Mouse (Mus musculus) embryonic facial prominence, embryonic 12.5 days (tissue): Measurements from ENCODE around the gene Btn2a2. TPM values are rescaled to one million over a fixed set of nuclear protein-coding genes. Genes with fewer than 3 reads are reported as not detected.
A peak's percentile ranks its signal among the peaks of the same experiment; 100 is the strongest.

Source experiments
- ATAC-seq: fragments of 200-750 bp; cut with Nextera tagmentation; 2 replicates; pipeline ENCODE4 v1.8.0; 2017; ENCODE audit not compliant: insufficient number of reproducible peaks, insufficient read depth, low FRiP score, low TSS enrichment
- H3K27ac ChIP-seq: fragments of 300-500 bp; sonication (generic); 2 replicates; pipeline ENCODE4 v1.5.1; 2016; ENCODE audit warnings: mild to moderate bottlenecking
- H3K27me3 ChIP-seq: fragments of 300-500 bp; sonication (generic); 2 replicates; pipeline ENCODE4 v1.6.1; 2016; ENCODE audit warnings: mild to moderate bottlenecking, moderate library complexity
- H3K36me3 ChIP-seq: fragments of 300-500 bp; sonication (generic); 2 replicates; pipeline ENCODE4 v1.6.1; 2016; ENCODE audit warnings: mild to moderate bottlenecking
- H3K4me1 ChIP-seq: fragments of 300-500 bp; sonication (generic); 2 replicates; pipeline ENCODE4 v1.6.1; 2016
- H3K4me2 ChIP-seq: fragments of 300-500 bp; sonication (generic); replicated peaks from 2 replicates; pipeline ENCODE4 v1.6.1; 2016; ENCODE audit warnings: mild to moderate bottlenecking, moderate library complexity
- H3K4me3 ChIP-seq: fragments of 300-500 bp; sonication (generic); 2 replicates; pipeline ENCODE4 v1.5.1; 2016; ENCODE audit warnings: mild to moderate bottlenecking
- H3K9ac ChIP-seq: fragments of 300-500 bp; sonication (generic); 2 replicates; pipeline ENCODE4 v1.6.1; 2016; ENCODE audit warnings: mild to moderate bottlenecking, moderate library complexity
- H3K9me3 ChIP-seq: fragments of 300-500 bp; sonication (generic); 2 replicates; pipeline ENCODE4 v1.6.1; 2016; ENCODE audit warnings: mild to moderate bottlenecking, moderate library complexity
- WGBS: fragments of 180-500 bp; shearing (Covaris S2); methylation state at CpG from one replicate; pipeline ENCODE4 v1.1.7; 2016; 5-methylcytosine and 5-hydroxymethylcytosine counted together
- polyA plus RNA-seq: library from polyadenylated mRNA; unstranded; fragments of >200 nt; fragmentation: Nextera tagmentation; extraction: Ambion mirVana; gene quantifications from 2 replicates; pipeline ENCODE4 v1.2.1, GENCODE M21; 2016

Btn2a2 gene
- polyA plus RNA-seq, 1 experiment from 2014 or later: 1.6 TPM

DNA sequence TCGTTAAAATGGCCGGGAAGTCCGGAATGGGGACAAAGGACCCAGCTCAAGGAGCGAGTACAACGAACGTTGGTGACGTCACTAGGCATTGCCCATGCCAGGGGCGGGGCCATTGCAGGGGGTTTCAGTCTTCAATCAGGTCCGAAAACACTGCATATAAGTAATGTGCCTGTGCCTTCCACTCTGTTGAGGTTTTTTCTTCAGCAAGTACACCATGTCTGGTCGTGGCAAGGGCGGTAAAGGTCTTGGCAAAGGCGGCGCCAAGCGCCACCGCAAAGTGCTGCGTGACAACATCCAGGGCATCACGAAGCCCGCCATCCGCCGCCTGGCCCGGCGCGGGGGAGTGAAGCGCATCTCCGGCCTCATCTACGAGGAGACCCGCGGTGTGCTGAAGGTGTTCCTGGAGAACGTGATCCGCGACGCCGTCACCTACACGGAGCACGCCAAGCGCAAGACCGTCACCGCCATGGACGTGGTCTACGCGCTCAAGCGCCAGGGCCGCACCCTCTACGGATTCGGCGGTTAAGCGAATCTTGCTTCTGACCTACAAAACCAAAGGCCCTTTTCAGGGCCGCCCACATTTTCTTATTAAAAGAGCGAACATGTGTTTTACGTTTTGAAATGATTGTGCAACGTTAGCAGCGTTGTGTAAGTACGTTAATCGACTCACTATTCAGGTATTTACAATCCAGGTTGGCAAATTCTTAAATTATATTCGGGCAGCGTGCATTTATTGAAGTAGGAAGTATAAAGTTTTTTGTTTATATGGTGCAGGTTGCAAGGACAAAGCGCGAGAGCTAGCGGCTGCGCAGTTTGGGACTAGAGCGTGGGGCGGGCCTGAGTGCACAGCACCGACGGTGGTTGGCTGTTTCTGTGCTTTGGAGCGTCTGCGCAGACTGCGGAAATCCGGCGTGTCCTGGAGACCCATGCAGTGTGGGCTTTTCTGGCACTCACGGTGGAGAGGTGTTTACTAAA is 42.5 kb upstream of the Btn2a2 start, which contains the start of gene Hist1h4h:
TSS of gene Hist1h4h (plus strand) at position 150 of the 975 bp plus-strand sequence.
- H3K9me3 ChIP-seq: no peaks in the 10 kb centered on the region
- H3K36me3 ChIP-seq: no peaks in the 10 kb centered on the region
- H3K4me3 ChIP-seq: peak within 1 kb of the TSS; percentile 55
- H3K4me2 ChIP-seq: peak within 1 kb of the TSS; percentile 54
- ATAC-seq: peak; percentile 82
- H3K27ac ChIP-seq: peak within 1 kb of the TSS; percentile 95
- peaks cover 22% of the 10 kb centered on the region for H3K4me1 ChIP-seq
- H3K27me3 ChIP-seq: no peaks in the 10 kb centered on the region
- under 1% methylated on average over 62 of the region's 70 CpGs for WGBS
- peak within 1 kb of the TSS; percentile 69 for H3K9ac ChIP-seq

DNA sequence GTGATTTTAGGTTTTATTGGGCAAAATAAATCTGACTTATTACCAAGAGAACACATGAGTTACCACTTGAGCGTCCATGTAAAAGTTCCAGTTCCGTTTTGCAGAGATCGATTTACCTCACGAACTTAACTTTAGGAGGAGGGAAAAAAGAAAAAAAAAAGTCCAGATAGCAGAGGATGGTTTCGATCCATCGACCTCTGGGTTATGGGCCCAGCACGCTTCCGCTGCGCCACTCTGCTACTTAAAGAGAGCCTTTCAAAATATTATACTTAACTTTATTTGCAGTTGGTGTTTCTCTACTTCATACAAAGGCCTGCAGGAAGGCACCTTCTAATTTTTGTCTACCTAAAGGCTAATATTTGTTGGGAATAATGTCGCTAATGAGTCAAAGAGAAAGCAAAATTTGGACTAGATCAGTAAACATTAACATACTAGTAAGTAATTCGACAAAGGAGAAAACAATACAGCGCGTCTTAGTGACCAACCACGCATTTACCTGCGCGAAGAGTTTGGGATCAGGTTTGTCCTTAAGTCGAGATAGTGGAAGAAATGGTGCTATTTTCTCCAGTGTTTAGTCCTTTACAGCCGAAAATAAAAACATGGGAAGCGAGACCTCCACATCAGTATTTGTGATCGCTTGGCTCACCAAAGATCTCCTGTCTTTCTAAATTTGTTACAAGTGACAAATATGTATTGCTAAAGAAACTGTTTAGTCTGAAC is 41.7 kb upstream of the Btn2a2 start:
- under 1% methylated on average over 20 of the region's 20 CpGs for WGBS
- H3K9ac ChIP-seq: peak overlapping the region; percentile 54
- no peak for ATAC-seq
- H3K9me3 ChIP-seq: no peaks in the 10 kb centered on the region
- peak overlapping the region; percentile 54 for H3K4me2 ChIP-seq
- peak overlapping the region; percentile 95 for H3K27ac ChIP-seq
- H3K36me3 ChIP-seq: no peaks in the 10 kb centered on the region
- peak overlapping the region; percentile 55 for H3K4me3 ChIP-seq
- peaks cover 20% of the 10 kb centered on the region; the same call in 1 of the 2 replicates for H3K4me1 ChIP-seq
- no peaks in the 10 kb centered on the region for H3K27me3 ChIP-seq

DNA sequence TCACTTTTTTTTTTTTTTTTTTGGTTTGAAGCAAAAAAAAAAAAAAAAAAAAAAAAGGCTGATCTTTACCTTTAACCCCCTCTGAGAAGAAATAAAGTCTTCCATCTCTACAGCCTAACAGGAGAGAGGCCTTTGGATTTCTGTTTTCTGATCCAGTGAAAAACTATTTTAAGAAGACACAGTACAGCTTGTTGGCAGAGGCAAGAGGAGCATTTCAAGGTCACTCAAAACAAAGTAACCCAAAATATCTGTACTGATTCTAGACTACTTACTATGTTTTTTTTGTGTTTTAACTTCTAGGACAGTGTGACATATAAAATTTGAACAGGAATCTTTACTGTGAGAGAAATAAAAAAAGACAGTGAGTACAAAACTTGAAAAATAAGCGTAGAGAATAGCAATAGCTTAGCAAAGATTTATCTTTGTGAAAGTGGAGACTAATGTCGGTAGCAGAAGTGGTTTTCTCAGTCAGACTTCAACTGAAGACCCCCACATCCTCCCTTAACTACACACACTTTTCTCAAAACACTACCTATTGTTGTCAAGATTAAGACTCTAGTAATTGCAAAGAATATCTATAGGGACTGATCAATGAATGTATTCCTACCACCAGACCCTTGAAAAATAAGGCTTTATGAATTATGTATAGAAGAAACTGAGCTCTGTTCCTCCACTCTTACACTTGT is 41.0 kb upstream of the Btn2a2 start:
- H3K27me3 ChIP-seq: no peaks in the 10 kb centered on the region
- peak overlapping the region; percentile 95 for H3K27ac ChIP-seq
- WGBS: 31% methylated on average over 2 of the region's 2 CpGs
- no peaks in the 10 kb centered on the region for H3K9me3 ChIP-seq
- ATAC-seq: no peak
- H3K4me2 ChIP-seq: peak overlapping the region; percentile 54
- peak overlapping the region; percentile 54 for H3K9ac ChIP-seq
- peak overlapping the region; percentile 55 for H3K4me3 ChIP-seq
- H3K4me1 ChIP-seq: peaks cover 20% of the 10 kb centered on the region; the same call in 1 of the 2 replicates
- H3K36me3 ChIP-seq: no peaks in the 10 kb centered on the region

DNA sequence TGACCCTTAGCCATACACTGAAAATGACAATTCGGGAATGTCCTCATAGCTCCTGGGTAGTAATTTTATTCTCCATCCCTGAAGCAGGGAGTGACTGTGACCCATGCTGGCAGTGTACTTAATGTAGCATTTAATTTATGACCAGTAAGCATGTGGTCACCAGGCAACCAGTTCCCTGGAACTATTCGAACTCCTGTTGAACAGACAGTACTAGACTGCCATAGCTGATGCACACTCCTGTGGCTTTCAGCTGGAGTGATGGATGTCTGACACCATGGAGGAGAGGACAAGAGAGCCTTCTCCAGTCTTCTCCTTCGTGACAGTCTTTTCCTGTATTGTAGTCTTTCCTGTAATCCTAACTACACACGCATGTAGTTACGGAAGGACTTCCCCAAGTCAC is 40.3 kb upstream of the Btn2a2 start:
- no peaks in the 10 kb centered on the region for H3K36me3 ChIP-seq
- H3K4me1 ChIP-seq: peaks cover 20% of the 10 kb centered on the region; the same call in 1 of the 2 replicates
- H3K9ac ChIP-seq: no peak overlapping the region
- H3K27me3 ChIP-seq: no peaks in the 10 kb centered on the region
- no peaks in the 10 kb centered on the region for H3K9me3 ChIP-seq
- H3K4me2 ChIP-seq: peak overlapping the region; percentile 29
- H3K4me3 ChIP-seq: no peak overlapping the region
- 81% methylated on average over 5 of the region's 5 CpGs for WGBS
- no peak overlapping the region for H3K27ac ChIP-seq
- ATAC-seq: no peak

DNA sequence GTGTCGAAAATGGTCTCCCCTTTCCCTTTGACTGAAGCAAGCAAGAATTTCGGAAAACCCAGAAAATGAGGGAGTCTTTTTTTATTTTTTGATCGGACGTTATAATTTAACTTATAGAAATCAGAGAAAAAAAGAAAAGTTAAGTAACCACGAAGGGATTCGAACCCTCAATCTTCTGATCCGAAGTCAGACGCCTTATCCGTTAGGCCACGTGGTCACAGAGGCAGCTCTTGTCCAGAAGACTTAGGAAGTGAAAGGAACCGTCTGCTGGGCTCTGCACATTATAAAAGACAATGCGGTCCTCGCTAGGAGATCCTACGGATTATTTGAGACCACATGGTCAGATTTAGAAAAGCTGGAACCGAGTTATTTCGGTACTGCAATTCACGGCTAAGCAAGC is 37.7 kb upstream of the Btn2a2 start:
- Histone ChIP-seq H3K27ac (peak overlapping the region; percentile 74), H3K9me3 (no peaks in the 10 kb centered on the region), H3K4me3 (peak overlapping the region; percentile 39), H3K9ac (no peak overlapping the region), H3K27me3 (no peaks in the 10 kb centered on the region), H3K36me3 (no peaks in the 10 kb centered on the region), H3K4me1 (peaks cover 10% of the 10 kb centered on the region; the same call in 1 of the 2 replicates), H3K4me2 (peak overlapping the region; percentile 45)
- under 1% methylated on average over 17 of the region's 17 CpGs for WGBS
- ATAC-seq: no peak

DNA sequence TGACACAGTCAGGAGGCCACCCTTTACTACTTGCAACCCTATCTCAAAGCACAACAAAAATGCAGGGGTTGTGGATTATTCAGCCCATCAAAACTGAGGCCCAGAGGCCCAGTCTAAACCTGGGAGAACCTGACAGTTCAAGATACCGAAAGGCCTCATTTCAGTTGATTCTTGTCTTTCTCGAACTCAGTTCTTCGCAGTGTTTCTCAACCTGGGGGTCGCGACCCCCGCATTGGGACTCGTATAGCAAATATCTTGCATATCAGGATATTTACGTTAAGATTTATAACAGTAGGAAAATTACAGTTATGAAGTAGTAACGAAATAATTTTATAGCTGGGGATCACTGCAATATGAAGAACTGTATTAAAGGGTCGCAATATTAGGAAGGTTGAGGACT is 37.2 kb upstream of the Btn2a2 start:
- Histone ChIP-seq H3K36me3 (no peaks in the 10 kb centered on the region), H3K4me3 (peak overlapping the region; percentile 39), H3K4me1 (peaks cover 10% of the 10 kb centered on the region; the same call in 1 of the 2 replicates), H3K27me3 (no peaks in the 10 kb centered on the region), H3K27ac (no peak overlapping the region), H3K9ac (no peak overlapping the region), H3K9me3 (no peaks in the 10 kb centered on the region), H3K4me2 (peak overlapping the region; percentile 45)
- ATAC-seq: no peak
- under 1% methylated on average over 10 of the region's 10 CpGs for WGBS

DNA sequence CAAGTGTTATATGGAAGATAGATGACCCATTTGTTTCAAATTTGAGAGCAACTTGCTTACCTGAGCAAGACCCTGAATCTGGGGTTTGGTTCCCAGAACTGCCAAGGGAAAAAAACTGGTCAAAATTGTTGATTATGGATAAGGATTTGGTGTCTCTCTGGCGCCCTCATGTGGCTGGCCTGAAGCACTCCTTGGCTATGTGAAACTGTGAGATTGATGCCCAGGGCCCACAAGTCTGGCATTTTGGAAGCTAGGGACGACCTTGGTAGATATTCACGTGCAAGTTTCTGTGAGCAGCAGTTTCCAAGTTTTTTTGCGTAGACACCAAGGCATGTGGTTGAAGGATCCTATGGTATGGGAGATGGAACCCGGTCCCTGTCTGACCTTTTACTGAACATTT is 36.0 kb upstream of the Btn2a2 start:
- no peak overlapping the region for H3K4me2 ChIP-seq
- no peak overlapping the region for H3K9ac ChIP-seq
- H3K36me3 ChIP-seq: no peaks in the 10 kb centered on the region
- no peak overlapping the region for H3K4me3 ChIP-seq
- peaks cover 10% of the 10 kb centered on the region; the same call in 1 of the 2 replicates for H3K4me1 ChIP-seq
- ATAC-seq: no peak
- no peaks in the 10 kb centered on the region for H3K9me3 ChIP-seq
- H3K27me3 ChIP-seq: no peaks in the 10 kb centered on the region
- no peak overlapping the region for H3K27ac ChIP-seq
- 8% methylated on average over 5 of the region's 5 CpGs for WGBS

DNA sequence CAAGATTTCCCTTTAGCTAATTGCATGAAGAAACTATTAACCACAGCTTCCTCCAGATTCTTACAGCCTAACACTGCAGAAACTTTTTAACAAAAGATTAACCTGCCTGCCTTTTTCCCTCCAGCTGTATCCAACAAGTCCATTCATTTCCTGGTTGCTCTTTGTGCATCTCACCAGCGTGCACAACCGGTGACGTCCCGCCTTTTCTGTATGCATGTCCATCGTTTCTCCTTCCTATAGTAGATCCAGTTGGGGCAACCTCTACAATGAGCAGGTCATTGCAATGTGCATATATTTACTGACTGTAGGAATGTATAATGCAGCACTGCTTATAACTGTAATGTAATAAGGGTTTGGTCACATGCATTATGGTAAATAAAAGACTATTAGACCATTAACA is 35.3 kb upstream of the Btn2a2 start:
- 55% methylated on average over 5 of the region's 5 CpGs for WGBS
- H3K4me1 ChIP-seq: peaks cover 8% of the 10 kb centered on the region; the same call in 1 of the 2 replicates
- no peaks in the 10 kb centered on the region for H3K27me3 ChIP-seq
- no peak overlapping the region for H3K4me3 ChIP-seq
- no peak overlapping the region for H3K27ac ChIP-seq
- no peak for ATAC-seq
- H3K9me3 ChIP-seq: no peaks in the 10 kb centered on the region
- H3K36me3 ChIP-seq: no peaks in the 10 kb centered on the region
- no peak overlapping the region for H3K9ac ChIP-seq
- no peak overlapping the region for H3K4me2 ChIP-seq

DNA sequence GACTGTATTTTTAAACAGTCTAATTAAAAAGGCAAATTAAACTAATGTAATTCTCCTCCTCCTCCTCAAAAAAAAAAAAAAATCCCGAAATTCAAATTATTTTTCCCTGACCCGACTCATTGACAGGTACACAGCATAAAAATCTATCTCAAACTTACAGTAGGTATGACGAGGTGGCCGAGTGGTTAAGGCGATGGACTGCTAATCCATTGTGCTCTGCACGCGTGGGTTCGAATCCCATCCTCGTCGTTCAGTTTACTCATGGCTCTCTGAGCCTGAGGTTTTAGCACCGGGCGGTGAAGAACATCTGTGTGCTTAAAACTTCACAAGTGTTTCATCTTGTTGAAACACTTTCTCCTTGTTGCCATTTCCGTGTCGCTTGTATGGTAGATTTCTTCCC is 33.0 kb upstream of the Btn2a2 start:
- H3K9me3 ChIP-seq: no peaks in the 10 kb centered on the region
- peak overlapping the region; percentile 15; the same call in 1 of the 2 replicates for H3K4me2 ChIP-seq
- ATAC-seq: no peak
- no peaks in the 10 kb centered on the region for H3K4me1 ChIP-seq
- no peak overlapping the region for H3K9ac ChIP-seq
- 1% methylated on average over 14 of the region's 14 CpGs for WGBS
- H3K27ac ChIP-seq: no peak overlapping the region
- no peaks in the 10 kb centered on the region for H3K36me3 ChIP-seq
- no peaks in the 10 kb centered on the region for H3K27me3 ChIP-seq
- 0 out of 2 replicates have a peak overlapping the region, but pooled peaks have one; percentile 5 for H3K4me3 ChIP-seq

DNA sequence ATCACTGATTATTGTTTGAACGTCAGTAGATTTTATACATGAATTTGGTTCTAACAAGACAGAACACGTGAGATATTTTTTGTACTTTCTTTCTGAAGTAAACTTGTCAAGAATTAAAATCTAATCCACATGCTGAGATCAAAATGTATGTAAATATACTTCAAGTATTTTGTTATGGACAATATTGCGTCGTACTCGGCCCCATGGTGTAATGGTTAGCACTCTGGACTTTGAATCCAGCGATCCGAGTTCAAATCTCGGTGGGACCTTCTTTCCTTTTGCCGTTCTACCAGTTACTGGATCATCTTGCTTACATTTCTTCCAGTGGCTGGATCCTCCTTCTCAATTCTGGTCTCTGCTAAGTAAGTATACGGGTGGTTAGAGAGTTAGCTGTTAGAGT is 30.8 kb upstream of the Btn2a2 start:
- H3K4me1 ChIP-seq: no peaks in the 10 kb centered on the region
- peak overlapping the region; percentile 66 for H3K4me2 ChIP-seq
- no peaks in the 10 kb centered on the region for H3K36me3 ChIP-seq
- 0 out of 2 replicates have a peak, but pooled peaks have one; percentile 47 for ATAC-seq
- H3K9me3 ChIP-seq: no peaks in the 10 kb centered on the region
- under 1% methylated on average over 10 of the region's 10 CpGs for WGBS
- no peak overlapping the region for H3K9ac ChIP-seq
- H3K27me3 ChIP-seq: no peaks in the 10 kb centered on the region
- peak overlapping the region; percentile 38 for H3K4me3 ChIP-seq
- H3K27ac ChIP-seq: no peak overlapping the region

DNA sequence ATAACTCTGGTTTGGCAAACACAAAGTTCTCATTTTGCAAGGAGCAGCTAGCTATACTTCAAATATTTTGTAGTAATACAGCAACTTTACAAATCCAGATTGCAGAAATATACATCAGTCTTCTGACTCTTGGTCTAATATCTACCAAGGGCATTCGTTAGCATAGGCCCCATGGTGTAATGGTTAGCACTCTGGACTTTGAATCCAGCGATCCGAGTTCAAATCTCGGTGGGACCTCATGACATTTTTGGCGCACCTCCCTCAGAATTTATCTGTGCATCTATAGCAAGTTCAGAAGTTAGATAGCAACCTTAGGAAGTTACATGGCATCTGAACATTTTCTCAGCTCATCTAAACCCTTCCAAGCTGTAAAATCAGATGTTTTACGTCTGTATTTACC is 30.2 kb upstream of the Btn2a2 start:
- Histone ChIP-seq H3K9ac (no peak overlapping the region), H3K4me1 (no peaks in the 10 kb centered on the region), H3K4me2 (peak overlapping the region; percentile 66), H3K36me3 (no peaks in the 10 kb centered on the region), H3K27ac (no peak overlapping the region), H3K27me3 (no peaks in the 10 kb centered on the region), H3K4me3 (peak overlapping the region; percentile 38), H3K9me3 (no peaks in the 10 kb centered on the region)
- WGBS: under 1% methylated on average over 6 of the region's 6 CpGs
- no peak for ATAC-seq
